Mouse (Mus musculus) limb, embryonic 11.5 days (tissue): ENCODE measurements around the gene Adgrf5. TPM values are rescaled to one million over a fixed set of nuclear protein-coding genes. Genes with fewer than 3 reads are reported as not detected.
"Not testable (repeated sequence)": the region's sequence is repeated elsewhere in the genome, so short reads cannot be mapped to it uniquely, and the experiment has no call there.

Experiments used
- ATAC-seq: fragments of 200-750 bp; cut with Nextera tagmentation; 2 replicates; pipeline ENCODE4 v1.8.0; 2017; ENCODE audit warnings: low read depth; ENCODE audit not compliant: insufficient number of reproducible peaks, low FRiP score, low TSS enrichment
- DNase-seq: peaks from one replicate; pipeline ENCODE4 v3.0.0-alpha.2; 2015; ENCODE audit warnings: low spot score
- H3K27ac ChIP-seq: fragments of 300-500 bp; sonication (generic); replicated peaks from 2 replicates; pipeline ENCODE4 v1.5.1; 2014; ENCODE audit warnings: low read depth, mild to moderate bottlenecking, low read length
- H3K27me3 ChIP-seq: fragments of 300-500 bp; sonication (generic); 2 replicates; pipeline ENCODE4 v1.6.1; 2014; ENCODE audit warnings: mild to moderate bottlenecking, low read length, mixed read lengths; ENCODE audit not compliant: control insufficient read depth, insufficient read depth
- H3K36me3 ChIP-seq: fragments of 300-500 bp; sonication (generic); 2 replicates; pipeline ENCODE4 v1.6.1; 2014; ENCODE audit warnings: mild to moderate bottlenecking, low read length, moderate library complexity, mixed read lengths; ENCODE audit not compliant: control insufficient read depth, insufficient read depth
- H3K4me1 ChIP-seq: fragments of 300-500 bp; sonication (generic); 2 replicates; pipeline ENCODE4 v1.6.1; 2014; ENCODE audit warnings: low read length, mixed read lengths; ENCODE audit not compliant: control insufficient read depth, insufficient read depth
- H3K4me2 ChIP-seq: fragments of 300-500 bp; sonication (generic); 2 replicates; pipeline ENCODE4 v1.6.1; 2014; ENCODE audit warnings: low read depth, mild to moderate bottlenecking, moderate library complexity; ENCODE audit not compliant: severe bottlenecking
- H3K4me3 ChIP-seq: fragments of 300-500 bp; sonication (generic); 2 replicates; pipeline ENCODE4 v1.5.1; 2014; ENCODE audit warnings: low read depth, low read length
- H3K9ac ChIP-seq: fragments of 300-500 bp; sonication (generic); 2 replicates; pipeline ENCODE4 v1.6.1; 2014; ENCODE audit warnings: mild to moderate bottlenecking, low read length
- H3K9me3 ChIP-seq: fragments of 300-500 bp; sonication (generic); 2 replicates; pipeline ENCODE4 v1.6.1; 2016; ENCODE audit warnings: low read length; ENCODE audit not compliant: control insufficient read depth
- WGBS: fragments of 180-500 bp; shearing (Covaris S2); extraction: QIAGEN DNeasy Blood & Tissue Kit; methylation state at CpG from one replicate; pipeline ENCODE4 v1.1.7; 2014; 5-methylcytosine and 5-hydroxymethylcytosine counted together
- polyA plus RNA-seq: library from polyadenylated mRNA; unstranded; fragments of >200 nt; fragmentation: Nextera tagmentation; extraction: Ambion mirVana; gene quantifications from 2 replicates; pipeline ENCODE4 v1.2.1, GENCODE M21; 2014

The Adgrf5 gene
- polyA plus RNA-seq, 1 experiment from 2014 or later: 9.6 TPM

GRCm38 (mm10) chr17:43488439-43489151 lies 128.3 kb downstream of the Adgrf5 start:
- no peak overlapping the region for H3K9ac ChIP-seq
- no peaks in the 10 kb centered on the region for H3K9me3 ChIP-seq
- ATAC-seq: no peak
- H3K27me3 ChIP-seq: no peaks in the 10 kb centered on the region
- H3K27ac ChIP-seq: no peak overlapping the region
- no peaks in the 10 kb centered on the region for H3K36me3 ChIP-seq
- H3K4me2 ChIP-seq: no peak overlapping the region
- H3K4me1 ChIP-seq: no peaks in the 10 kb centered on the region
- H3K4me3 ChIP-seq: no peak overlapping the region
- DNase-seq: no peak
- 92% methylated on average over 2 of the region's 2 CpGs for WGBS

- H3K4me2 ChIP-seq, H3K27me3 ChIP-seq, DNase-seq, H3K27ac ChIP-seq, ATAC-seq, H3K4me3 ChIP-seq, H3K9ac ChIP-seq, H3K9me3 ChIP-seq, H3K36me3 ChIP-seq, H3K4me1 ChIP-seq: not testable (repeated sequence)
- WGBS: 96% methylated on average over 5 of the region's 10 CpGs
These were observed 130.1 kb downstream of the Adgrf5 start for GRCm38 (mm10) chr17:43490371-43490770.

- Histone ChIP-seq H3K36me3 (no peaks in the 10 kb centered on the region), H3K27me3 (no peaks in the 10 kb centered on the region), H3K4me3 (no peak overlapping the region), H3K4me1 (no peaks in the 10 kb centered on the region), H3K9ac (no peak overlapping the region), H3K4me2 (no peak overlapping the region), H3K9me3 (no peaks in the 10 kb centered on the region), H3K27ac (no peak overlapping the region)
- 92% methylated on average over 5 of the region's 5 CpGs for WGBS
- DNase-seq: no peak
- no peak for ATAC-seq
These were observed 135.3 kb downstream of the Adgrf5 start for GRCm38 (mm10) chr17:43495502-43495901.

- no peak for ATAC-seq
These were observed 137.3 kb downstream of the Adgrf5 start for GRCm38 (mm10) chr17:43497521-43497920.

GRCm38 (mm10) chr17:43500513-43500912 lies 140.3 kb downstream of the Adgrf5 start:
- Histone ChIP-seq H3K36me3 (no peaks in the 10 kb centered on the region), H3K27me3 (no peaks in the 10 kb centered on the region), H3K27ac (no peak overlapping the region), H3K4me1 (no peaks in the 10 kb centered on the region), H3K4me2 (no peak overlapping the region), H3K9me3 (no peaks in the 10 kb centered on the region), H3K4me3 (no peak overlapping the region), H3K9ac (no peak overlapping the region)
- 82% methylated on average over 1 of the region's 1 CpGs for WGBS
- DNase-seq (no peak), ATAC-seq (no peak)

More at GRCm38 (mm10) chr17:43497521-43497920, 137.3 kb downstream of the Adgrf5 start:
- no peak for DNase-seq
- no peak overlapping the region for H3K4me3 ChIP-seq
- H3K9me3 ChIP-seq: no peaks in the 10 kb centered on the region
- no peak overlapping the region for H3K9ac ChIP-seq
- no peak overlapping the region for H3K4me2 ChIP-seq
- no peak overlapping the region for H3K27ac ChIP-seq
- 83% methylated on average over 4 of the region's 4 CpGs for WGBS
- H3K36me3 ChIP-seq: no peaks in the 10 kb centered on the region
- no peaks in the 10 kb centered on the region for H3K27me3 ChIP-seq
- H3K4me1 ChIP-seq: no peaks in the 10 kb centered on the region

- 76% methylated on average over 3 of the region's 3 CpGs for WGBS
- ATAC-seq: no peak
These were observed 141.0 kb downstream of the Adgrf5 start for GRCm38 (mm10) chr17:43501223-43501622.

GRCm38 (mm10) chr17:43501631-43502030 lies 141.4 kb downstream of the Adgrf5 start:
- no peak overlapping the region for H3K4me2 ChIP-seq
- ATAC-seq (no peak), DNase-seq (no peak)
- no peaks in the 10 kb centered on the region for H3K9me3 ChIP-seq
- H3K4me3 ChIP-seq: no peak overlapping the region
- no peaks in the 10 kb centered on the region for H3K36me3 ChIP-seq
- WGBS: 93% methylated on average over 5 of the region's 5 CpGs
- H3K4me1 ChIP-seq: no peaks in the 10 kb centered on the region
- H3K9ac ChIP-seq: no peak overlapping the region
- H3K27me3 ChIP-seq: no peaks in the 10 kb centered on the region
- H3K27ac ChIP-seq: no peak overlapping the region

More at GRCm38 (mm10) chr17:43501223-43501622, 141.0 kb downstream of the Adgrf5 start:
- no peak overlapping the region for H3K4me2 ChIP-seq
- no peak for DNase-seq
- no peak overlapping the region for H3K4me3 ChIP-seq
- H3K9me3 ChIP-seq: no peaks in the 10 kb centered on the region
- H3K27ac ChIP-seq: no peak overlapping the region
- no peaks in the 10 kb centered on the region for H3K36me3 ChIP-seq
- no peaks in the 10 kb centered on the region for H3K27me3 ChIP-seq
- no peaks in the 10 kb centered on the region for H3K4me1 ChIP-seq
- H3K9ac ChIP-seq: no peak overlapping the region

GRCm38 (mm10) chr17:43502592-43502991 lies 142.3 kb downstream of the Adgrf5 start, which contains the start of gene Mep1a:
Gene Mep1a (minus strand): TSS chr17:43502812.
- ATAC-seq: no peak
- 94% methylated on average over 9 of the region's 9 CpGs for WGBS
- Histone ChIP-seq H3K9ac (no peak within 1 kb of the TSS), H3K27ac (no peak within 1 kb of the TSS), H3K4me3 (no peak within 1 kb of the TSS), H3K9me3 (no peaks in the 10 kb centered on the region), H3K27me3 (no peaks in the 10 kb centered on the region), H3K4me1 (no peaks in the 10 kb centered on the region), H3K4me2 (no peak within 1 kb of the TSS), H3K36me3 (no peaks in the 10 kb centered on the region)
- no peak for DNase-seq
